Mouse (Mus musculus): Measurements from ENCODE around the gene Atrn.

Atrn gene

DNA sequence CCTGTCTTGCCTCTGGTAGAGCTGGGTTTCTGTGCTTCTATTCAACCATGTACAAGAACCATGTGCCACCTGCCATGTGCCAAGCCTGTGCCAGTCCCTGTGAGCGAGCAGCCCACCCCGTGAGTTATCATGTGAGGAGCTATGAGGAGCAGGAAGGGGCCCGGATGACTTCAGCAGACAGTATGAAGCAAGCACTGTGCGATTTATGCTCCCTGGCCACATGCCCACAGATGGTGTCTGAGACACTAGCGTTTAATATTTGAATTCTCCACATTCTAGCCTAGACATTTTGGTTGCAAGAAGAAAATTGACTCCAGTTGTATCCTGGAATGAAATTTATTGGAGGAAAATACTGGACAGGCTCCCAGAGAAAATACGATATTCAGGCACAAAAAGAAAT lies 161.2 kb downstream of the Atrn start:
- no peak for DNase-seq (ENCODE audit: low read depth in 2 of 2, low spot score in 2 of 2)

DNA sequence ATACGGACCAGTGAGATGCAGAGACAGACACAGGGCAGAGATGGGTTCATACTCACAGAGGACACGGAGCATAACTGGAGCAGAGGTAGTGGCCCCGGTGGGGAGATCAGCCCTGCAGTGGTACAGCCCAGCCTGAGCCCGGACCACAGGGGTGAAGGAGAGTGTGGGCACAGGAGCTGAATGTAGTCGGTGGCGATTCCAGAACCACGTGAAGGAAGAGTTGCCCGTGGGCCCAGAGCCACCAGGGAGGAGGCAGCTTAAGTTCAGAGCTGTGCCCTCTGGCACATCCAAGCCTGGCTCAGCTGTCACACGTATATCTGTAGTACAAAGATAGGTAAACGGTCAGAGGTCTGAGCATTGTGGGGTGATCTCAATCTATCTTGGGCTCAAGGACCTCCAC lies 166.2 kb downstream of the Atrn start:
- DNase-seq (ENCODE audit: low read depth in 2 of 2, low spot score in 2 of 2): no peak

Data from CD8-positive naive resting alpha-beta T cell, adult 2 months (primary cell).